Mouse (Mus musculus): Measurements from ENCODE around the gene Gm7030.
"Not testable (repeated sequence)": the region's sequence is repeated elsewhere in the genome, so short reads cannot be mapped to it uniquely, and the experiment has no call there.

DNA sequence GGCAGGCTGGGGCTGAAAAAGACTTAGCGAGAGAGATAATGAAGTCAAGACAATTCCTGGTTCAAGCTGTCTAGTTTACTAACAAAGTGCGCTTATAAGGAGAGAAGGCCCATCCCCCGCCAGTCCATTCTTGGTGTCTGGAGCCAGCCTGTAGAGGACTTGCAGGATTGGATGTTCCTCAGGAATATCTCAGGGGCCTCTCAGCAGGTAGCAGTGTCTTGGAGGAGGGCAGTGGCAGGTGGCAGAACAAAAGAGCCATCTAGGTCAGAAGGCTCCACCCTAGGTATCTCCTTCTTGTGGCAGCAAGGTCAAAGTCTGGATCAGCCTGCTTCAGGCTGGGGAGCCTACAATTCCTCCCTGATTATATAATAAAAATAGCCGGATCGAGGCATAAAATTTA lies 19.2 kb upstream of the Gm7030 start:
- not testable (repeated sequence) for TF ChIP-seq EP300, CTCF (IDR thresholded peaks at IDR 0.05)

Data from lung, postnatal 0 days (tissue).